Mouse (Mus musculus) lung, embryonic 14.5 days (tissue): Measurements from ENCODE around the gene Tmem87b. TPM values are rescaled to one million over a fixed set of nuclear protein-coding genes. Genes with fewer than 3 reads are reported as not detected.
A peak's percentile ranks its signal among the peaks of the same experiment; 100 is the strongest.

Experiments
- ATAC-seq: fragments of 200-750 bp; cut with Nextera tagmentation; 2 replicates; pipeline ENCODE4 v1.8.0; 2017; ENCODE audit warnings: mild to moderate bottlenecking, moderate TSS enrichment, moderate library complexity; ENCODE audit not compliant: insufficient read depth
- DNase-seq: peaks from one replicate; pipeline ENCODE4 v3.0.0-alpha.2; 2015
- H3K27ac ChIP-seq: fragments of 300-500 bp; sonication (generic); 2 replicates; pipeline ENCODE4 v1.5.1; 2014; ENCODE audit warnings: low read depth, mild to moderate bottlenecking, moderate library complexity
- H3K27me3 ChIP-seq: fragments of 300-500 bp; sonication (generic); 2 replicates; pipeline ENCODE4 v1.6.1; 2014; ENCODE audit warnings: low read length, control low read depth; ENCODE audit not compliant: insufficient read depth
- H3K36me3 ChIP-seq: fragments of 300-500 bp; sonication (generic); 2 replicates; pipeline ENCODE4 v1.6.1; 2014; ENCODE audit warnings: control low read depth; ENCODE audit not compliant: insufficient read depth
- H3K4me1 ChIP-seq: fragments of 300-500 bp; sonication (generic); 2 replicates; pipeline ENCODE4 v1.6.1; 2014; ENCODE audit warnings: antibody characterized with exemption, control low read depth; ENCODE audit not compliant: insufficient read depth
- H3K4me2 ChIP-seq: fragments of 300-500 bp; sonication (generic); 2 replicates; pipeline ENCODE4 v1.6.1; 2014; ENCODE audit warnings: mild to moderate bottlenecking
- H3K4me3 ChIP-seq: fragments of 300-500 bp; sonication (generic); 2 replicates; pipeline ENCODE4 v1.5.1; 2014; ENCODE audit warnings: low read depth, low read length
- H3K9ac ChIP-seq: fragments of 300-500 bp; sonication (generic); 2 replicates; pipeline ENCODE4 v1.6.1; 2014
- H3K9me3 ChIP-seq: fragments of 300-500 bp; sonication (generic); 2 replicates; pipeline ENCODE4 v1.6.1; 2016; ENCODE audit warnings: low read depth, low read length, control low read depth
- CTCF ChIP-seq: IDR thresholded peaks from 2 replicates; pipeline ENCODE4 v1.5.1; 2016; ENCODE audit warnings: antibody characterized with exemption, low read depth
- WGBS: fragments of 180-500 bp; shearing (Covaris S2); extraction: QIAGEN DNeasy Blood & Tissue Kit; methylation state at CpG from one replicate; pipeline ENCODE4 v1.1.7; 2014; 5-methylcytosine and 5-hydroxymethylcytosine counted together
- polyA plus RNA-seq: library from polyadenylated mRNA; unstranded; fragments of >200 nt; fragmentation: Nextera tagmentation; extraction: Ambion mirVana; gene quantifications from 2 replicates; pipeline ENCODE4 v1.2.1, GENCODE M21; 2014

The Tmem87b gene
- polyA plus RNA-seq, 1 experiment from 2014 or later = 29.5 TPM

- peak; percentile 41 for DNase-seq
Observed at GRCm38 (mm10) chr2:128818956-128819643, 1.2 kb downstream of the Tmem87b start.

GRCm38 (mm10) chr2:128820631-128821030 lies 2.7 kb downstream of the Tmem87b start:
- H3K9me3 ChIP-seq = no peaks in the 10 kb centered on the region
- TF ChIP-seq CTCF = no peak
- ATAC-seq = no peak
- peaks cover 2% of the 10 kb centered on the region; the same call in 1 of the 2 replicates for H3K36me3 ChIP-seq
- DNase-seq = no peak
- no peaks in the 10 kb centered on the region for H3K4me1 ChIP-seq
- 87% methylated on average over 2 of the region's 2 CpGs for WGBS
- H3K9ac ChIP-seq = no peak overlapping the region
- H3K4me3 ChIP-seq = no peak overlapping the region
- H3K27ac ChIP-seq = no peak overlapping the region
- H3K4me2 ChIP-seq = no peak overlapping the region
- H3K27me3 ChIP-seq = no peaks in the 10 kb centered on the region

More at GRCm38 (mm10) chr2:128818956-128819643, 1.2 kb downstream of the Tmem87b start:
- no peak for TF ChIP-seq CTCF
- H3K4me1 ChIP-seq = no peaks in the 10 kb centered on the region
- H3K27ac ChIP-seq = peak overlapping the region; percentile 91
- no peaks in the 10 kb centered on the region for H3K27me3 ChIP-seq
- WGBS = 11% methylated on average over 14 of the region's 14 CpGs
- H3K9me3 ChIP-seq = no peaks in the 10 kb centered on the region
- H3K9ac ChIP-seq = peak overlapping the region; percentile 68
- ATAC-seq = no peak
- peak overlapping the region; percentile 72 for H3K4me3 ChIP-seq
- peak overlapping the region; percentile 75 for H3K4me2 ChIP-seq
- peaks cover 2% of the 10 kb centered on the region; the same call in 1 of the 2 replicates for H3K36me3 ChIP-seq

DNA sequence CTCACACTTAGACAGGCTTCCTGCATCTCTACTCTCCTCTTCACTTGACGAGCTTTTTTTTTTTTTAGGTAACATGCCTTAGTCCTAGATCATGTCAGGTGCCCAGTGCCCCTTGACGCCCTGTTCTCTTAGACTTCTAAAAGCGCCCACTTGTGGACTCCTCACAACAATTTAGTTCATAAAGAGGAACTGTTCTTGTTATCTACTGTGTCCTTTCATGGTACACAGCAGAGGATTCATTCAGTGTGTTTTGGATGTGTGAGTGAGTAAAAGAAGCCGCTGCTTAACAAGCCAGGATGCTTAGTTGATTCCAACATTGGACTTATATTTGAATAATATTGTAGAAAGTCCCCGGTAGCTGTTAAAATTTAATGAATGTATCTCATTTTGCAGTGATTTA lies 6.0 kb downstream of the Tmem87b start:
- Histone ChIP-seq H3K36me3 (peaks cover 10% of the 10 kb centered on the region; the same call in 1 of the 2 replicates), H3K27me3 (no peaks in the 10 kb centered on the region)
- WGBS = 90% methylated on average over 5 of the region's 5 CpGs

DNA sequence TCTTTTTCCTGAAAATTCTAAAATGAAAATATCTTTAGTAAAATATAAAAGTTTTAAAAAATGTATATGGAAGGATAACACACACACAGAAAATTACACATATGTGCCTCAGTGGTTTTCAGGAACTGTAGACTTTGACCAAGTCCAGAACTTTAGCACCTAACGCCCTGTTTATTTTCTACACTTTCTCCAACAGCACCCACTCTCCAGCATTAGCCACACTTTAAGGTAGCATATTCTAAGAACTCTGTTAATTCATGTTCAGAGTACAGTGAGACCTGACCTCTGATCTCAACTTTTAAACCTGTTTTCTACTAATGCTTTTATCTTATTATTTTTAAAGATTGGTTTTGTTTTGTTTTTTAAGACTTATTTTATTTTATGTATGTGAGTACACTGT lies 9.9 kb downstream of the Tmem87b start:
- no peak for TF ChIP-seq CTCF
- peaks cover 28% of the 10 kb centered on the region for H3K36me3 ChIP-seq
- H3K4me1 ChIP-seq = no peaks in the 10 kb centered on the region
- H3K4me2 ChIP-seq = no peak overlapping the region
- 95% methylated on average over 1 of the region's 1 CpGs for WGBS
- H3K4me3 ChIP-seq = no peak overlapping the region
- H3K9ac ChIP-seq = no peak overlapping the region
- DNase-seq (no peak), ATAC-seq (no peak)
- no peaks in the 10 kb centered on the region for H3K9me3 ChIP-seq
- H3K27me3 ChIP-seq = no peaks in the 10 kb centered on the region
- H3K27ac ChIP-seq = no peak overlapping the region

More for the DNA sequence above, 6.0 kb downstream of the Tmem87b start:
- no peak for TF ChIP-seq CTCF
- DNase-seq = no peak
- Histone ChIP-seq H3K4me3 (no peak overlapping the region), H3K9me3 (no peaks in the 10 kb centered on the region), H3K27ac (no peak overlapping the region), H3K4me1 (no peaks in the 10 kb centered on the region), H3K4me2 (no peak overlapping the region), H3K9ac (no peak overlapping the region)
- ATAC-seq = no peak

DNA sequence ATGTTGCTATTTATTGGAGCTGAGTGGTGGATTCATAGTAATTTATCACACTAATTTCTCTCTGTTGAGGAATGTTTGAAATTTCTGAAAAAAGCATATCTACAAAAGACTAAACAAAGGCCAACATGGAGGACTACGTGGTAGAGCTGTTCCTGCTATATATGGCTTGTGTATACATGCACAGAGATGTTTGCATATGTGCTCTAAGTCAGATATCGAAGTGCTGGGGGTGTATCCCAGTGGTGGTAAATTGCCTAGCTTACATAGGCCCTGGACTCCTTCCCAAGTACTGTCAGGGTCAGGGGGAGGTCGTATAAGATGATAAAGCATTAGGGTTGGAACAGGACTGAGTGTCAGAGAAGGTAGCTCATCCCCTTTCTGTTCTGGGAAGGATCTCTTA lies 14.7 kb downstream of the Tmem87b start:
- Histone ChIP-seq H3K9ac (no peak overlapping the region), H3K4me2 (no peak overlapping the region), H3K27ac (no peak overlapping the region), H3K9me3 (no peaks in the 10 kb centered on the region), H3K27me3 (no peaks in the 10 kb centered on the region), H3K4me3 (no peak overlapping the region), H3K4me1 (no peaks in the 10 kb centered on the region), H3K36me3 (peaks cover 65% of the 10 kb centered on the region)
- no peak for DNase-seq
- no peak for TF ChIP-seq CTCF
- peak; percentile 60; the same call in 1 of the 2 replicates for ATAC-seq
- 56% methylated on average over 3 of the region's 3 CpGs for WGBS

- Histone ChIP-seq H3K27me3 (no peaks in the 10 kb centered on the region), H3K4me3 (no peak overlapping the region), H3K27ac (no peak overlapping the region), H3K9ac (no peak overlapping the region), H3K4me1 (no peaks in the 10 kb centered on the region), H3K9me3 (no peaks in the 10 kb centered on the region), H3K36me3 (peaks cover 65% of the 10 kb centered on the region), H3K4me2 (no peak overlapping the region)
- DNase-seq (no peak), ATAC-seq (no peak)
- 84% methylated on average over 2 of the region's 2 CpGs for WGBS
- no peak for TF ChIP-seq CTCF
Observed at GRCm38 (mm10) chr2:128833035-128833434, 15.1 kb downstream of the Tmem87b start.

DNA sequence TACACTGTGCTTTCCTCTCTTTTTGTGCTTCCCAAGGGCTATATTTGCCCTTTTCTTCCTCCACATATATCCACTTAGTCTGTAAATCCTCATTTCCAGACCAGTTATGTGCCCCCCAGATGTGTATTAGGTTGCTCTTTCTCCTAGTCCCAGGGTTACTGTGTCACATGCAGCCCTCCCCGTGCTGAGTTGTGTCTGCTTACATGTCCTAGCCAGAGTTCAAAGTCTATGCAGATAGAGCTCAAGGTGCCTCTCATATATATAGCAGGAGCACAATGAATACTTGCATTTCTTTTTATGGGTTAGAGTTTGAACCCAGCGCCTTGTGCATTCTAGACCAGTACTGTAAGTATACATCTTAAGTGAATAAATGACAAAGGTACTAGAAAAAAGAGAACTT lies 15.5 kb downstream of the Tmem87b start:
- Histone ChIP-seq H3K27ac (no peak overlapping the region), H3K4me1 (no peaks in the 10 kb centered on the region), H3K9ac (no peak overlapping the region), H3K4me3 (no peak overlapping the region), H3K9me3 (no peaks in the 10 kb centered on the region), H3K27me3 (no peaks in the 10 kb centered on the region), H3K4me2 (no peak overlapping the region), H3K36me3 (peaks cover 65% of the 10 kb centered on the region)
- no peak for DNase-seq
- TF ChIP-seq CTCF = no peak
- no peak for ATAC-seq
- WGBS = 95% methylated on average over 2 of the region's 2 CpGs
